Mouse (Mus musculus) bone marrow, adult 2 months (tissue): ENCODE measurements around the gene Pcx.

Experiments
- CTCF ChIP-seq: fragments of 200-500 bp; IDR thresholded peaks from 2 replicates; pipeline ENCODE4 v1.5.1; 2011; ENCODE audit warnings: low read length, control low read depth; ENCODE audit not compliant: control insufficient read depth, insufficient read depth
- POLR2A ChIP-seq: fragments of 200-500 bp; IDR thresholded peaks from 2 replicates; pipeline ENCODE4 v1.6.1; 2011; ENCODE audit warnings: low read depth, mild to moderate bottlenecking, control low read depth, low read length, borderline replicate concordance; ENCODE audit not compliant: control insufficient read depth

DNA sequence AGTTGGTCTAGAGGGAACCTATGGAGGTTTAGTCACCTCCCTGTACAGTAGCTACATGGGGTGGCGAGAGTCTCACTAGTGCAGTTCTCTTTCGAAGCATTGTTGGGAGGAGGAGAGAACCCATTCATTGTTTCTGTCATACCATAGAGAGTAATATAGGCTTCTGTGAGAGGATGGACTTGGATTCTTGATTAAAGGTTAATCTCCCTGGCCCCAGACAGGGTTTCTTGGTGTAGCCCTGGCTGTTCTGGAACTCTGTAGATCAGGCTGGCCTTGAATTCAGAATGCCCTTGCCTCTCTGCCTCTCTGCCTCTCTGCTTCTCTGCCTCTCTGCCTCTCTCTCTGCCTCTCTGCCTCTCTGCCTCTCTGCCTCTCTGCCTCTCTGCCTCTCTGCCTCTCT, 46.5 kb downstream of the Pcx start:
- no peak for TF ChIP-seq CTCF
- TF ChIP-seq POLR2A, result no peak
